Mouse (Mus musculus) ovary, postnatal 36 days (tissue): ENCODE results near the gene Kctd3.
"Not testable (repeated sequence)": the region's sequence is repeated elsewhere in the genome, so short reads cannot be mapped to it uniquely, and the experiment has no call there.

Source experiments
- DNase-seq: peaks from one replicate; pipeline ENCODE4 v3.0.0; 2022; ENCODE audit warnings: low spot score, mixed read lengths

The Kctd3 gene

GRCm38 (mm10) chr1:189007239-189007979, at the start of gene Kctd3:
Gene Kctd3, minus strand, starts transcription at chr1:189007841.
- DNase-seq, result peak; percentile 97

- DNase-seq, result no peak
Measured at GRCm38 (mm10) chr1:189057425-189057824, 49.8 kb upstream of the Kctd3 start.

GRCm38 (mm10) chr1:189055933-189056332, 48.3 kb upstream of the Kctd3 start:
- DNase-seq, result no peak

GRCm38 (mm10) chr1:189054941-189055551, 47.4 kb upstream of the Kctd3 start:
- no peak for DNase-seq

GRCm38 (mm10) chr1:189054191-189054590, 46.5 kb upstream of the Kctd3 start:
- no peak for DNase-seq

GRCm38 (mm10) chr1:189052189-189052588, 44.5 kb upstream of the Kctd3 start:
- no peak for DNase-seq

- no peak for DNase-seq
Measured at GRCm38 (mm10) chr1:189050122-189050521, 42.5 kb upstream of the Kctd3 start.

- no peak for DNase-seq
Measured at GRCm38 (mm10) chr1:189048331-189048730, 40.7 kb upstream of the Kctd3 start.

GRCm38 (mm10) chr1:189047918-189048317, 40.3 kb upstream of the Kctd3 start:
- no peak for DNase-seq

- DNase-seq, result no peak
Measured at GRCm38 (mm10) chr1:189046831-189047230, 39.2 kb upstream of the Kctd3 start.

GRCm38 (mm10) chr1:189046301-189046700, 38.7 kb upstream of the Kctd3 start:
- no peak for DNase-seq

GRCm38 (mm10) chr1:189041261-189041660, 33.6 kb upstream of the Kctd3 start:
- no peak for DNase-seq

GRCm38 (mm10) chr1:189039348-189039747, 31.7 kb upstream of the Kctd3 start:
- DNase-seq, result no peak

GRCm38 (mm10) chr1:189032817-189033216, 25.2 kb upstream of the Kctd3 start:
- DNase-seq, result not testable (repeated sequence)

GRCm38 (mm10) chr1:189030975-189031374, 23.3 kb upstream of the Kctd3 start:
- DNase-seq, result no peak

GRCm38 (mm10) chr1:189028267-189028666, 20.6 kb upstream of the Kctd3 start:
- no peak for DNase-seq

- DNase-seq, result no peak
Measured at GRCm38 (mm10) chr1:189026885-189027284, 19.2 kb upstream of the Kctd3 start.

GRCm38 (mm10) chr1:189023701-189024080, 16.1 kb upstream of the Kctd3 start:
- DNase-seq, result no peak

GRCm38 (mm10) chr1:189022925-189023700, 15.5 kb upstream of the Kctd3 start:
- DNase-seq, result no peak

- DNase-seq, result no peak
Measured at GRCm38 (mm10) chr1:189015372-189015771, 7.7 kb upstream of the Kctd3 start.

- DNase-seq, result no peak
Measured at GRCm38 (mm10) chr1:189013587-189013921, 5.9 kb upstream of the Kctd3 start.

- DNase-seq, result peak; percentile 24
Measured at GRCm38 (mm10) chr1:189012846-189013586, 5.4 kb upstream of the Kctd3 start.
